Mouse (Mus musculus) G1E (cell line): ENCODE measurements around the gene Serpina3m. TPM values are rescaled to one million over a fixed set of nuclear protein-coding genes. Genes with fewer than 3 reads are reported as not detected.
"Not testable (repeated sequence)": the region's sequence is repeated elsewhere in the genome, so short reads cannot be mapped to it uniquely, and the experiment has no call there.

ENCODE experiments used
- ATAC-seq: 2 replicates; pipeline ENCODE4 v1.8.0; 2016; ENCODE audit warnings: mild to moderate bottlenecking; ENCODE audit not compliant: insufficient number of reproducible peaks, poor library complexity, low FRiP score, severe bottlenecking; ENCODE audit errors: extremely low read depth
- DNase-seq: peaks from one replicate; pipeline ENCODE4 v3.0.0; 2012; ENCODE audit warnings: low spot score
- H3K27me3 ChIP-seq: 2 replicates; pipeline ENCODE4 v1.6.1; 2012; ENCODE audit warnings: mild to moderate bottlenecking, low read length, inconsistent platforms; ENCODE audit not compliant: insufficient read depth
- H3K36me3 ChIP-seq: replicated peaks from 2 replicates; pipeline ENCODE3; 2012; ENCODE audit warnings: mild to moderate bottlenecking, inconsistent platforms
- H3K4me1 ChIP-seq: 2 replicates; pipeline ENCODE4 v1.6.1; 2012; ENCODE audit warnings: low read depth, low read length, inconsistent platforms, mixed read lengths; ENCODE audit not compliant: insufficient read depth
- H3K4me3 ChIP-seq: 2 replicates; pipeline ENCODE4 v1.5.1; 2012; ENCODE audit warnings: low read depth, mild to moderate bottlenecking, inconsistent platforms, low read length, moderate library complexity, mixed read lengths
- H3K9me3 ChIP-seq: replicated peaks from 2 replicates; pipeline ENCODE4 v1.6.1; 2012; ENCODE audit warnings: inconsistent platforms
- CTCF ChIP-seq: IDR thresholded peaks from 2 replicates; pipeline ENCODE4 v1.5.1; 2012; ENCODE audit warnings: low read depth, low read length, inconsistent platforms, mixed read lengths
- GATA1 ChIP-seq: IDR thresholded peaks from 2 replicates; pipeline ENCODE4 v1.6.1; 2012; ENCODE audit warnings: borderline replicate concordance, low read length, inconsistent platforms, mixed read lengths
- GATA2 ChIP-seq: IDR thresholded peaks from 2 replicates; pipeline ENCODE4 v1.6.1; 2012; ENCODE audit warnings: low read depth, low read length, inconsistent platforms, borderline replicate concordance
- POLR2AphosphoS5 ChIP-seq: IDR thresholded peaks from 2 replicates; pipeline ENCODE4 v1.6.1; 2012; ENCODE audit warnings: low read depth, low read length, inconsistent platforms; ENCODE audit not compliant: insufficient replicate concordance
- TAL1 ChIP-seq: conservative IDR thresholded peaks from 2 replicates; pipeline ENCODE4 v1.6.1; 2012; ENCODE audit warnings: low read depth, low read length, inconsistent platforms, mixed read lengths
- polyA plus RNA-seq: library from polyadenylated mRNA; stranded (reverse); fragments of >175 nt; gene quantifications from 2 replicates; pipeline ENCODE4 v1.2.3, GENCODE M21; 2012
- total RNA-seq, 2 experiments: library from RNA; stranded (forward) in 1 of 2; stranded (reverse) in 1 of 2; fragments of 200-1000 nt in 1 of 2; fragments of >200 nt in 1 of 2; fragmentation: Nextera tagmentation in 1 of 2; gene quantifications; 2 replicates each; pipeline ENCODE4 v1.2.3; 2014 to 2017

Serpina3m gene
- total and polyA plus RNA-seq, 3 experiments: not detected

DNA sequence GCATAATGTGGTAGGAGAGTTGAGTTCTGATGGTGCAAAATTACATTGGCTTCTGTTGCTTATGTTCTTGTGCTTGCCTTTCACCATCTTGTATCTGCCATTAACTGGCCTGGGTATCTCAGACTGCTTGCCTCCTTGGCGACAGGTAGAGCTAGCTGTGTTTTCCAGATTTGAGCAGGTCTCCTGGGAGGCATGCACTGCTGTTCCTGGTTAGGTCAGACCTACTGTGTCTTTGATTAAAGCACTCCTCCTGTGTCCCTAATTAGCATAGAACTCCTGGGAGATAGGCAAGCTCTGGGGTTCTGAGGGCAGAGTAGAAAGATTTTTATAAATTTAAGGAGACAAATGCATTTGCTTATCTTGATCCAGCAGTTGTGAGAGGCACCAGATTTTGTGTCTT lies 6.6 kb upstream of the Serpina3m start:
- TF ChIP-seq GATA2 (no peak), TAL1 (no peak), CTCF (no peak), POLR2AphosphoS5 (no peak)
- DNase-seq: no peak
- H3K9me3 ChIP-seq: peaks cover 8% of the 10 kb centered on the region
- no peak for ATAC-seq
- H3K27me3 ChIP-seq: no peaks in the 10 kb centered on the region
- H3K4me3 ChIP-seq: no peak overlapping the region
- H3K36me3 ChIP-seq: no peaks in the 10 kb centered on the region
- H3K4me1 ChIP-seq: no peaks in the 10 kb centered on the region

DNA sequence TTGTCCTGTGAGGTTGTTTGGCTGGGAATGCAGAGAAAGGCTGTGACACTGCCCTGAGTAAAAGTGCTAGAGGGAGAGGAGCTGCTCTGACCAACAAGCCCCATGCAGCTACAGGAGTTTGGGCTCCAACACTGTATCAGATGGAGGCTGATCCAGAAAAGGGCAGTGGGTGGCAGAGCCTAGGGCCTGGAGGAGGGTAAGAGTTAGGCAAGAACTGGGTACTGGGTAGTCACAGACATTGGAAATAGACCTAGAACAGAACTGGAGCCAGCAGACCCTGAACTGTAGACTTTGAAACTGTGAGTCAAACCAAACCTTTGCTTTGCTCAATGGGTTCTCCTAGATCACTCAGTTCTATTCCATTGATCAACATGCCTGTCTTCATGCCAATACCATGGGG lies 1.4 kb upstream of the Serpina3m start:
- not testable (repeated sequence) for H3K4me1 ChIP-seq, H3K4me3 ChIP-seq, H3K36me3 ChIP-seq, DNase-seq, ATAC-seq, H3K27me3 ChIP-seq
- H3K9me3 ChIP-seq: peaks cover 28% of the 10 kb centered on the region

DNA sequence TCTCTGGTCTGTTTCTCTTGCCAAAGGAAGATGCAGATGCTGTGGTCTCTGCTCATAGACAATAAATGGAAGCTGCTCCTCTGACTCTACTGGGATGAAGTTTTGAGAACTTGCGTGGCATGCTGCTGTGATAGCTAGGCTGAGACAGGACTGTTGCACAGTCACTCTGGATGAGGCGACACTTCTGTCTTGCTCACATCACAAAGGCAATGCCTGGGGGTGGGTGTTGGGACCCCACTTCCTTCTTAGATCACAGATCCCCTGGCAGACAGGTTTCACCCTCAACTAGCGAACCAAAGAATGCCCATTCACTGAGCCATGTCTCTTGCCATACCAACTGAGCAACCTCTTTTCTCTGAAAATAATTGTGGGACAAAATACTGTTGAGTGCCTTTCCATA lies 419 bp downstream of the Serpina3m start:
- Histone ChIP-seq H3K4me1 (no peaks in the 10 kb centered on the region), H3K27me3 (no peaks in the 10 kb centered on the region), H3K36me3 (no peaks in the 10 kb centered on the region), H3K9me3 (peaks cover 33% of the 10 kb centered on the region), H3K4me3 (no peak overlapping the region)
- no peak for TF ChIP-seq GATA1
- TF ChIP-seq CTCF: no peak
- TF ChIP-seq GATA2: no peak
- TF ChIP-seq POLR2AphosphoS5: no peak
- DNase-seq (no peak), ATAC-seq (no peak)

DNA sequence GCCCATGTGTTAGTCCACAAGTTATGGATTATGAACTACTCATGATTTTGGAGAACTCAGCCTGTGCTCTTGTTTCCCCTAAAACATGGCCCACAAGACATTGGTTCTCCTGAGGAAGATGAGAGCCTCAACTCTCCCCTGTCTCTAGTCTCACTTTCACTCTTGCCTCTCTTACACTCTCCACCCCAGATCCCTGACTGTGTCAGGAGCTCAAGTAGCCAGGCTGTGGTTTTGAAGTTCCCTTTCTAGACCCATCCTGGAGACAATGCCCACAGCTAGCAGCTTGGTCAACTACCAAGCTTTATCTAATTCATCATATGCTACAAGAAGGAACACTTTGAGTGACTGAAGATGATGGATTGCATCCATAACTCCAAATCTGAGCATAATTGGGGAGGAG lies 4.2 kb downstream of the Serpina3m start:
- H3K36me3 ChIP-seq, H3K27me3 ChIP-seq, ATAC-seq, H3K4me1 ChIP-seq, H3K4me3 ChIP-seq, DNase-seq: not testable (repeated sequence)
- H3K9me3 ChIP-seq: peaks cover 41% of the 10 kb centered on the region

DNA sequence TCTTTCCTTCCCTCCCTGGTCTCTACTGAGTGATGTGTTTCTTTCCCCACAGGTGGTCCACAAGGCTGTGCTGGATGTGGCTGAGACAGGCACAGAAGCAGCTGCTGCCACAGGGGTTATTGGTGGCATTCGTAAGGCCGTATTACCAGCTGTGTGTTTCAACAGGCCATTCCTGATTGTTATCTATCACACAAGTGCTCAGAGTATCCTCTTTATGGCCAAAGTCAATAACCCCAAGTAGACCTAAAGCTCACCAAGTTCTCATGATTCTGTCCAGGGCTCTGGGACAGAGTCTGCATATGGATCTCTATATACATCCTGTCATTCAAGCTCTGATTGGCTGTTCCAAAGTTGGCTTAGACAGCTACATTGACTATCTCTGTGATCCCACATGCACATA lies 6.9 kb downstream of the Serpina3m start:
- Histone ChIP-seq H3K9me3 (peaks cover 28% of the 10 kb centered on the region), H3K4me3 (no peak overlapping the region), H3K4me1 (no peaks in the 10 kb centered on the region), H3K27me3 (no peaks in the 10 kb centered on the region), H3K36me3 (no peaks in the 10 kb centered on the region)
- DNase-seq (no peak), ATAC-seq (no peak)
- no peak for TF ChIP-seq GATA2
- no peak for TF ChIP-seq POLR2AphosphoS5
- TF ChIP-seq CTCF: no peak
- no peak for TF ChIP-seq GATA1
- no peak for TF ChIP-seq TAL1

DNA sequence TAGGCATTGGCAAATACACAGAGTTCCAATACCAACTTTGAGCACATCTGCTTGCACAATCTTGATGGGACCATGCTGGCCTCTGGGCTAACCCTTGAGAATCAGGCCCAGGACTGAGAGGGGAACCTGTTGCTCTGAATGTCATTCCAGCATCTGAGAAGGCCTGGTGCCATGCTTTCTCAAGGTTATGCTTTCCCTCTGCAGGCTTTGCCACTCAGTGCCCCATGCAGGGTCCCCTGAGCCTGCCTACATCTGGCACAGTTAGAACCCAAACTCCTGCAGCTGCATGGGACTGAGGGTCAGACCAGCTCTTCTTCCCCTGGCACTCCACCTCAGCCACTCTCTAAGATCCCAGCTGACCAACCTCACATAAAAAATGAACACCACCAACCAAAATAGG lies 7.4 kb downstream of the Serpina3m start:
- TF ChIP-seq CTCF (no peak), TAL1 (no peak), POLR2AphosphoS5 (no peak), GATA1 (no peak), GATA2 (no peak)
- H3K36me3 ChIP-seq: no peaks in the 10 kb centered on the region
- no peak for DNase-seq
- H3K27me3 ChIP-seq: no peaks in the 10 kb centered on the region
- H3K4me1 ChIP-seq: no peaks in the 10 kb centered on the region
- H3K4me3 ChIP-seq: no peak overlapping the region
- peaks cover 24% of the 10 kb centered on the region for H3K9me3 ChIP-seq
- no peak for ATAC-seq

DNA sequence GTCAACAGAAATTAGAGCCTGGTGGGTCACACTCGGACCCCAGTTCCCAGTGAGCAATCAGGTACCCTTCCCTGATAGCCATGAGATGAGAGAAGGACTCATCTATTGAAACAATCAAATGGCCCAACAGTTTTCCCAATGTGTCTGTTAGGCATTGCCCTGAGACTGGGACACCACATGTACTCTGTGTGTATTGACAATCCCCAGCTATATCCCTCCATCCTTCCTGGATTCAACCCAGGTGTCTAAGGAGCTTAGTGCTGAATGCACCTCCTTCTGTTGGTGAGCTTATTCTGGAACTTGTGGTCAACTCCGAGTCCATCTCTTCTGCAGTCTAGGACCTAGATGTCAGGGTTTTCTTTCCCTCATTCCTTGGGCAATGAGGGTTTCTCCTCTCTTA lies 8.8 kb downstream of the Serpina3m start:
- no peaks in the 10 kb centered on the region for H3K4me1 ChIP-seq
- no peak for TF ChIP-seq TAL1
- TF ChIP-seq GATA1: no peak
- no peak for TF ChIP-seq CTCF
- TF ChIP-seq GATA2: no peak
- TF ChIP-seq POLR2AphosphoS5: no peak
- peaks cover 22% of the 10 kb centered on the region for H3K9me3 ChIP-seq
- H3K4me3 ChIP-seq: no peak overlapping the region
- no peaks in the 10 kb centered on the region for H3K36me3 ChIP-seq
- ATAC-seq: no peak
- DNase-seq: no peak
- H3K27me3 ChIP-seq: no peaks in the 10 kb centered on the region

DNA sequence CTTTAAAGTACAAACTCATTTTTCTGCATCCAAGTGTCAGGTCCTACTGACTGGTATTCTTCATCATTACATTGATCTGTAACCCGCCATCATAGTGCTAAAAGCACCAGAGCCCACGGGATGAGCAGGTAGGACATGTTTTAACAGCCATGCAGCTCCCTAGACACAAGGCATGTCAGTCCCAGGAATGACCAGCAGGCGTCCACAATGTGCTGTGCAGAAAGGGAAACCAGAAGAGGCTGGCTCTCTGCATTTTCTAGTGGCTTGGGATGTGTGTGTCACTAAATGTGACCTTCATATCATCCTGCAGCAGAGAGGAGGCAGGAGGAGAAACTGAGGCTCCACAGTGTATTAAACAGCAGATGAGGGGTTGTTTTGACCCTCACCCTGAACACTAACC lies 13.5 kb downstream of the Serpina3m start:
- not testable (repeated sequence) for H3K36me3 ChIP-seq, DNase-seq, H3K27me3 ChIP-seq, H3K4me3 ChIP-seq, H3K4me1 ChIP-seq, ATAC-seq
- peaks cover 31% of the 10 kb centered on the region for H3K9me3 ChIP-seq
